Mouse (Mus musculus) heart, postnatal 0 days (tissue): Measurements from ENCODE around the gene Rbks.

Source experiments
- CTCF ChIP-seq: IDR thresholded peaks from 2 replicates; pipeline ENCODE4 v1.5.1; 2016; ENCODE audit warnings: antibody characterized with exemption, control low read depth, low read depth
- EP300 ChIP-seq: IDR thresholded peaks from 2 replicates; pipeline ENCODE4 v1.6.1; 2016; ENCODE audit warnings: antibody characterized with exemption, low read depth

GRCm38 (mm10) chr5:31606151-31606550, 91.3 kb downstream of the Rbks start:
- TF ChIP-seq CTCF (no peak), EP300 (no peak)
